Mouse (Mus musculus) brain, embryonic 14.5 days (tissue): Measurements from ENCODE around the gene Rnf123.

ENCODE experiments used
- CTCF ChIP-seq: fragments of 200-500 bp; IDR thresholded peaks from 2 replicates; pipeline ENCODE4 v1.5.1; 2012; ENCODE audit warnings: inconsistent platforms, mild to moderate bottlenecking, moderate library complexity, borderline replicate concordance; ENCODE audit not compliant: insufficient read depth, insufficient read length; ENCODE audit errors: extremely low read depth
- POLR2A ChIP-seq: fragments of 200-500 bp; IDR thresholded peaks from 2 replicates; pipeline ENCODE4 v1.6.1; 2012; ENCODE audit warnings: mild to moderate bottlenecking, inconsistent platforms, borderline replicate concordance; ENCODE audit not compliant: poor library complexity, insufficient read depth, insufficient read length, severe bottlenecking; ENCODE audit errors: extremely low read depth

GRCm38 (mm10) chr9:108027867-108028266 is 55.3 kb downstream of the Rnf123 start:
- TF ChIP-seq POLR2A: no peak
- no peak for TF ChIP-seq CTCF
